Mouse (Mus musculus): ENCODE results near the gene Syne2. TPM values are rescaled to one million over a fixed set of nuclear protein-coding genes. Genes with fewer than 3 reads are reported as not detected.

Syne2 gene
- 25.2 TPM for polyA plus RNA-seq (2017; shearing (Covaris generic))

DNA sequence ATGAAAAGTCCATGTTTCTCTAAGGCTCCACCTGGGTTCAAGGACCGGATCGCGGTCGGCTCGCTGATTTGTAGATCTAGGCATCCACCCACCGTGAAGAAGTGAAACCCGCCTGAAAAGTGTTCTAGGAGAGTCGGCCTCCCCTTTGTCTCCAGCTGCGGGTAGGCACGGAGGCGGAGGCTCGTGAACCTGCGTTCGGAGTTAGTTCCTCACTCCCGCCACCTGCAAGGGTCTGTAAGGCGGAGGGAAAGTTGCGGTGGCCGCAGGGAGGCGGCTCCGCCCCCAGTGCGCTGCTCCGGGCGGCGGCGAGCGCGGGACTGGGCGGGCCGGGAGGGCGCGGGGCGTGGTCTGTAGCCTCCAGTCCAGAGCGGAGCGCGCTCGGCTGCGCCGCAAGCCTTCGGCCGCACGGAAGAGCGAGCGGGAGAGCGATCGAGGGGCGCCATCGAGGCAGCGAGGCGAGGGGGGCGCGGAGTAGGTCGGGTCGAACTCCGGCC is at the start of gene Syne2:
Gene Syne2, plus strand, starts transcription at position 176 of the 494 bp plus-strand sequence.

Other genes with a start within 250 kb of the Syne2 start
- 42.5 TPM for gene Ppp2r5e, start 221.9 kb upstream of the Syne2 start, polyA plus RNA-seq (2017; shearing (Covaris generic))
- 6.9 TPM for gene Wdr89, start 148.6 kb upstream of the Syne2 start, polyA plus RNA-seq (2017; shearing (Covaris generic))
- gene Sgpp1, start 82.4 kb upstream of the Syne2 start, polyA plus RNA-seq (2017; shearing (Covaris generic)), result 60.1 TPM

Data from effector memory CD4-positive, alpha-beta T cell, adult 5 months (primary cell).